Mouse (Mus musculus) intestine, embryonic 14.5 days (tissue): Measurements from ENCODE around the gene Patj. TPM values are rescaled to one million over a fixed set of nuclear protein-coding genes. Genes with fewer than 3 reads are reported as not detected.

ENCODE experiments used
- ATAC-seq: fragments of 200-750 bp; cut with Nextera tagmentation; replicated peaks from 2 replicates; pipeline ENCODE4 v1.8.0; 2017; ENCODE audit warnings: low read depth, moderate number of reproducible peaks, moderate TSS enrichment, moderate library complexity; ENCODE audit not compliant: low FRiP score, low TSS enrichment
- DNase-seq: peaks from one replicate; pipeline ENCODE4 v3.0.0-alpha.2; 2018; ENCODE audit warnings: low spot score
- H3K27ac ChIP-seq: fragments of 300-500 bp; sonication (generic); 2 replicates; pipeline ENCODE4 v1.5.1; 2014; ENCODE audit warnings: low read depth, mild to moderate bottlenecking, control low read depth
- H3K27me3 ChIP-seq: fragments of 300-500 bp; sonication (generic); replicated peaks from 2 replicates; pipeline ENCODE4 v1.6.1; 2014; ENCODE audit warnings: low read length, control low read depth; ENCODE audit not compliant: control insufficient read depth, insufficient read depth
- H3K36me3 ChIP-seq: fragments of 300-500 bp; sonication (generic); 2 replicates; pipeline ENCODE4 v1.6.1; 2014; ENCODE audit warnings: low read length, control low read depth; ENCODE audit not compliant: control insufficient read depth, insufficient read depth
- H3K4me1 ChIP-seq: fragments of 300-500 bp; sonication (generic); replicated peaks from 2 replicates; pipeline ENCODE4 v1.6.1; 2014; ENCODE audit warnings: low read length, control low read depth, mixed read lengths; ENCODE audit not compliant: control insufficient read depth, insufficient read depth
- H3K4me2 ChIP-seq: fragments of 300-500 bp; sonication (generic); 2 replicates; pipeline ENCODE4 v1.6.1; 2014; ENCODE audit warnings: low read length
- H3K4me3 ChIP-seq: fragments of 300-500 bp; sonication (generic); 2 replicates; pipeline ENCODE4 v1.5.1; 2014; ENCODE audit warnings: low read depth, low read length, control low read depth, mixed read lengths
- H3K9ac ChIP-seq: fragments of 300-500 bp; sonication (generic); 2 replicates; pipeline ENCODE4 v1.6.1; 2014; ENCODE audit warnings: mild to moderate bottlenecking, low read length
- H3K9me3 ChIP-seq: fragments of 300-500 bp; sonication (generic); 2 replicates; pipeline ENCODE4 v1.6.1; 2016; ENCODE audit warnings: low read length, control low read depth; ENCODE audit not compliant: control insufficient read depth
- WGBS: fragments of 180-500 bp; shearing (Covaris S2); extraction: QIAGEN DNeasy Blood & Tissue Kit; methylation state at CpG from one replicate; pipeline ENCODE4 v1.1.7; 2014; 5-methylcytosine and 5-hydroxymethylcytosine counted together
- polyA plus RNA-seq: library from polyadenylated mRNA; unstranded; fragments of >200 nt; fragmentation: Nextera tagmentation; extraction: Ambion mirVana; gene quantifications from 2 replicates; pipeline ENCODE4 v1.2.1, GENCODE M21; 2014

The Patj gene
- polyA plus RNA-seq, 1 experiment from 2014 or later: 19.7 TPM

DNA sequence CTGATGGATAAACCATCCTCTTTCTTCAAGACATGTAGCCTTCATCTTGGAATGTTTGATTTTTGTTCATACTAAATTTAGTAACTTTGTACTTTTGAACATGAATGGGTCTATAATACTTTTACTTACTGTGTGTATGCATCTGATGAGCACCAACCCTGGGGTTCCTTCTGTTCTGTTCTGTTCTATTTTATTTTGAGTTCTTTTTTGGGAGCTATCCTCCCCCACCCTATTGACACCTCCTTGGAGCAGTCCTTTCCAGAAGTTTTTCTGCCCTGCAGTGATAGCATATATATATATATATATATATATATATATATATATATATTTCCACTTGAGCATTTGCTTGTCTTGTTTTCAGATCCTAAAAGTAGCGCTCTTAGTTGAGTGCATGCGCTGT lies 57.1 kb downstream of the Patj start:
- Histone ChIP-seq H3K4me1 (peaks cover 21% of the 10 kb centered on the region), H3K9ac (no peak overlapping the region), H3K27me3 (no peaks in the 10 kb centered on the region), H3K36me3 (0 out of 2 replicates have a peak, but pooled peaks cover 3% of the 10 kb centered on the region), H3K27ac (no peak overlapping the region), H3K4me3 (no peak overlapping the region), H3K9me3 (no peaks in the 10 kb centered on the region), H3K4me2 (no peak overlapping the region)
- DNase-seq: no peak
- WGBS: 100% methylated on average over 2 of the region's 2 CpGs
- ATAC-seq: no peak

DNA sequence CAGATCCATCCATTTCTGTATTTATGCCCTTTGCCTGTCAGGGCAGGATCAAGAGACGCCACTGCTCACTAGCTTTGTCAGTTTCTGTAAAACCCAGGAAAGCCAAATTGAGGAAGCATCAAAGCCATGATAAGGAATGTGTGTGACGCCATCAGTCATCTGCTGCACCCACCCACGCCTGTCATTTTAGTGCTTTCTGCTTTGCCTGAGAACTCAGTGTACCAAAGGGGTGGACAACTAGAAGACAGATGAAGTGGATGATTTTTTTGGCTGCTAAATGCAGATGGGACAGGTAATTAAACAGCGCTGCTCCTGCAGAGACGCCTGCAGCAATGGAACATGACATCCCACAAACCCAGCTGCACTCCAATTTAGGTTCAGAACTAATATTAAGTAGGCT lies 57.6 kb downstream of the Patj start:
- H3K4me2 ChIP-seq: no peak overlapping the region
- H3K4me3 ChIP-seq: no peak overlapping the region
- no peak overlapping the region for H3K27ac ChIP-seq
- no peaks in the 10 kb centered on the region for H3K9me3 ChIP-seq
- H3K36me3 ChIP-seq: 0 out of 2 replicates have a peak, but pooled peaks cover 3% of the 10 kb centered on the region
- WGBS: 87% methylated on average over 5 of the region's 5 CpGs
- H3K4me1 ChIP-seq: peaks cover 21% of the 10 kb centered on the region
- H3K9ac ChIP-seq: no peak overlapping the region
- H3K27me3 ChIP-seq: no peaks in the 10 kb centered on the region
- DNase-seq (no peak), ATAC-seq (no peak)

DNA sequence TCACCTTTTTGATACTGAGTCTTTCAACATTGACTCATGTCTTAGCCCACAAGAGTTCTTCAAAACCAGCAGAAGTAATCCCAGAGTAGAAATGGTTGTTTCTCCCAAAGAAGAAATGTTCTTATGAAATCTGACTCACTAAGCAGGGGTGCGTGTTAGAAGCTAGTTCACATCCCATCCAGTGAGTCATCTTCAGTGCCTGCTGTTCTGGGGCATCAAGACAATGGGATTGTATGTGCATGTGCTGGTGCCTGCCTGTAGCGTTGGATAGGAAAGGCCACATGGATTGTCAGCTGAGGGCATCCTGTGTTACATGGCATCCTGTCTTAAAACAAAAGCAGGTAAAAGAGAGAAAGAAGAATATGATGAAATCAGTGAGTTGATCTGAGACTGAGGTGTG lies 59.8 kb downstream of the Patj start:
- 94% methylated on average over 2 of the region's 2 CpGs for WGBS
- Histone ChIP-seq H3K4me3 (no peak overlapping the region), H3K27ac (no peak overlapping the region), H3K9me3 (no peaks in the 10 kb centered on the region), H3K4me1 (peaks cover 13% of the 10 kb centered on the region), H3K9ac (no peak overlapping the region), H3K36me3 (0 out of 2 replicates have a peak, but pooled peaks cover 3% of the 10 kb centered on the region), H3K4me2 (no peak overlapping the region), H3K27me3 (no peaks in the 10 kb centered on the region)
- DNase-seq (no peak), ATAC-seq (no peak)

DNA sequence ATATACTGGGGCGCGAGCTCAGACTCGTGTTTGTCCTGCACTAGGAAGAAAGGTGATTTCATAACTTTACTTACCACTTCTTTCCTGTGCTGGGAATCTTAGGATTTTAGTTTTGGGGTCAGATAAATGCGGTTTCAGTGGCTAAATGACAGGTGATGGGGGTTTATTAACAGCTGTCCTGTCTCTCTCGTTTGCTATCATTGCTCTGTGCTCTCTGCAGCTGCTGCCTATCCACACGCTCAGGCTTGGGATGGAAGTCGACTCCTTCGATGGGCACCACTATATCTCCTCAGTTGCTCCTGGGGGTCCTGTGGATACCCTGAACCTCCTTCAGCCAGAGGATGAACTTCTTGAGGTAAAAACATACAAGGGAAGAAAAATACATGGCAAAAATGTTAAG lies 60.3 kb downstream of the Patj start:
- 0 out of 2 replicates have a peak, but pooled peaks cover 3% of the 10 kb centered on the region for H3K36me3 ChIP-seq
- H3K9ac ChIP-seq: no peak overlapping the region
- no peaks in the 10 kb centered on the region for H3K27me3 ChIP-seq
- H3K4me3 ChIP-seq: no peak overlapping the region
- peaks cover 8% of the 10 kb centered on the region for H3K4me1 ChIP-seq
- ATAC-seq (no peak), DNase-seq (no peak)
- H3K4me2 ChIP-seq: no peak overlapping the region
- H3K27ac ChIP-seq: no peak overlapping the region
- H3K9me3 ChIP-seq: no peaks in the 10 kb centered on the region
- 93% methylated on average over 8 of the region's 8 CpGs for WGBS

DNA sequence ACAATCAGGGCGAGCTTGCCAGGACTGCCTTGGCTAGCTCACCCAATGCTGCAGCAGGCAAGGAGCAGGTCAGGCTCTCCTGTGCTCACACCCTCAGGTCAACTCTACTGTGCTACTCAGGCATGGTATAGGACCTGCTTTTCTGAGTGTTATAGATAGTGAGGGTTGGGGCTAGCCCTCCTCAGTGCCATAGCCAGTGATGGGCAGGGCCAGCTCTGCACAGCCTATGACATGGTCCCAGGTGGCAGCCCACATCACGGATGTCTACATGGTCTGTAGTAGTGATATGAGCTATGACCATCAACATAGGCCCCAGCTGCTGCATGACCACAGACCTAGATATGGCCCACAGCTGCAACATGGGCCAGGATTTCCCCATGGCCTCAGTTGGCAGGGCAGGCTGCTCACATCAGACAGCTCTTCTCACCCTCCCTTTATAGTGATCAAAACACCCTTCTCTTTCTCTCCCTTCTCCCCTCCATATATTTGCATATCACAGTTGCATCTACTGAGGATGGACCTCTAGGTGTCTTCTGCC lies 66.3 kb downstream of the Patj start:
- Histone ChIP-seq H3K9me3 (no peaks in the 10 kb centered on the region), H3K4me2 (no peak overlapping the region), H3K4me3 (no peak overlapping the region), H3K9ac (no peak overlapping the region), H3K27me3 (no peaks in the 10 kb centered on the region), H3K27ac (no peak overlapping the region), H3K36me3 (peaks cover 14% of the 10 kb centered on the region), H3K4me1 (no peaks in the 10 kb centered on the region)
- 98% methylated on average over 2 of the region's 2 CpGs for WGBS
- DNase-seq (no peak), ATAC-seq (no peak)

DNA sequence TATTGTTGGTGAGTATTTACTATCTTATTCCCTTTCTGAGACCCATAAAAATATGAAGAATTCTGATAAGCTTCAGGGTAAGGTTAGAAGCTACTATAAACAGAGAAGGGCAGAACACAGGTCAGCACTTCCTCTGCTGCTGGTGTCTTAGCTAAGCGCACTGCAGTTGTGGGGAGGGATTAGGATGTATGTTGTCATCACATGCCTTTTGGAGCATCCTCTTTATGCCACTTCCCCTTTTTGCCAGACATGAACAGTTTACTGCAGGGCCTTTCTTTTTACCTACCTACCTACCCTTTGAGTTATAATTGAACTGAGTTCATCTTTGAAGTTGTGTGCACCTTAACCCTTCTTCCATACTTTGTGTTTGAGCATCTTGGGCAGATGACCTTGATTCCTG lies 69.9 kb downstream of the Patj start:
- Histone ChIP-seq H3K9me3 (no peaks in the 10 kb centered on the region), H3K4me1 (no peaks in the 10 kb centered on the region), H3K4me2 (no peak overlapping the region), H3K9ac (no peak overlapping the region), H3K4me3 (no peak overlapping the region), H3K36me3 (peaks cover 18% of the 10 kb centered on the region), H3K27ac (no peak overlapping the region), H3K27me3 (no peaks in the 10 kb centered on the region)
- ATAC-seq (no peak), DNase-seq (no peak)
- WGBS: 77% methylated on average over 1 of the region's 1 CpGs

DNA sequence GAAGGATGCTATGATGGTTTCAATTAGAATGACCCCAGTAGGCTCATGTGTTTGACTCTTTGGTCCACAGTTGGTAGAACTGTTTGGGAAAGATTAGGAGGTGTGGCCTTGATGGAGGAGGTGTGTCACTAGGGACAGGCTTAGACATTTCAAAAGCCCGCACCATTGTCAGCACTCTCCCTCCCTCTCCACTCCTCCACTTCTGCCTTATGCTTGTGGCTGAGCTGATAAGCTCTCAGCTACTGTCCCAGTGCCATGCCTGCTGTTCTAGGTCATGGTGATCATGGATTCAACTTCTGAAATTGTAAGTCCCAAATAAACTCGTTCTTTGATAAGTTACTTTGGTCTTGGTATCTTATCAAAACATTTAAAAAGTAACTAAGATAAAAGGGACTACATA lies 70.3 kb downstream of the Patj start:
- Histone ChIP-seq H3K27ac (no peak overlapping the region), H3K9me3 (no peaks in the 10 kb centered on the region), H3K27me3 (no peaks in the 10 kb centered on the region), H3K4me2 (no peak overlapping the region), H3K9ac (no peak overlapping the region), H3K36me3 (peaks cover 18% of the 10 kb centered on the region), H3K4me1 (no peaks in the 10 kb centered on the region), H3K4me3 (no peak overlapping the region)
- WGBS: 84% methylated on average over 2 of the region's 2 CpGs
- ATAC-seq: no peak
- no peak for DNase-seq

DNA sequence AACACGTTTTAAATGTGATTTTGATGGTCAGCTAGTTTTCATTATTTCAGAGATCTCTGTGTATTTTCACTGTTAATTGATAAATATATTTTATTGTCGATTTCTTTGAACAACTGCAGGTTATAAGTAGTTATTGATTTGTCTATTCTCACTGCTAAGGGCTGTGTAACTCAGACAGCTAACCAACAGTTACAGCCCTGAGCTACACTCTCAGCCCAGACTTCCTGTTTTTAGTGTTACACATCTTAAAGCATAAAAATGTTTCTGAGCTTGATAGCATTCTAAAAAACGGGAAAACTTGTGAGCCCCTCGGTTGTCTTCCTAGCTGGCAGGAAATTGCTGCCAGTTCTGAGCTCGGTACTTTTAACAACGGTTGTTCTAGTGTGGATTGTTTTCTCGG lies 75.8 kb downstream of the Patj start:
- Histone ChIP-seq H3K4me3 (no peak overlapping the region), H3K9ac (no peak overlapping the region), H3K27me3 (no peaks in the 10 kb centered on the region), H3K9me3 (no peaks in the 10 kb centered on the region), H3K4me1 (0 out of 2 replicates have a peak, but pooled peaks cover 8% of the 10 kb centered on the region), H3K36me3 (peaks cover 5% of the 10 kb centered on the region; the same call in 1 of the 2 replicates), H3K4me2 (no peak overlapping the region), H3K27ac (no peak overlapping the region)
- DNase-seq (no peak), ATAC-seq (no peak)
- WGBS: 73% methylated on average over 7 of the region's 7 CpGs

DNA sequence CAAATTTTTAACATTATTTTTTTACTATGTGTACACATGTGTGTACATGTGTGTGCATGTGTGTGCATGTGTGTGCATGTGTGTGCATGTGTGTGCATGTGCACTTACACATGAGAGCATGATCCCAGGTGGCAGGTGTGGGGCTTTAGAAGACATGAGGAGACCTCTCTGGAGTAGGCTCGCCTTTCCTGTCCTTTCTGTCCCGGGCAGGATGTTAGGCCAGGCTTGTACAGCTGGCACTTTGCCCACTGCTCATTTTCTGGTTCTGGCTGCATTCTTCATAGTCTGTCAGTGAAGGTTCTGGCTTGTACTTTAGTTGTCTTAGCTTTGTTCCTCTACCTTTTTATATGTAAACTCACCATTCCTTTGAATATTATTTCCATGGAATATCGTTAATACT lies 77.9 kb downstream of the Patj start:
- H3K9me3 ChIP-seq: no peaks in the 10 kb centered on the region
- H3K4me1 ChIP-seq: 0 out of 2 replicates have a peak, but pooled peaks cover 15% of the 10 kb centered on the region
- no peak for ATAC-seq
- no peak for DNase-seq
- no peak overlapping the region for H3K27ac ChIP-seq
- no peak overlapping the region for H3K9ac ChIP-seq
- 44% methylated on average over 3 of the region's 3 CpGs for WGBS
- no peaks in the 10 kb centered on the region for H3K27me3 ChIP-seq
- peaks cover 4% of the 10 kb centered on the region; the same call in 1 of the 2 replicates for H3K36me3 ChIP-seq
- no peak overlapping the region for H3K4me2 ChIP-seq
- no peak overlapping the region for H3K4me3 ChIP-seq
